Mouse (Mus musculus) lung, postnatal 25 days (tissue): ENCODE measurements at regions not wholly inside any gene's neighbourhood (a gene's known extent, or its start where the extent isn't known, plus 50 kb on each side); places are given as distances from the start of the nearest gene placed in this dataset.

Experiments used
- DNase-seq: peaks from one replicate; pipeline ENCODE4 v3.0.0; 2022; ENCODE audit warnings: low spot score

DNA sequence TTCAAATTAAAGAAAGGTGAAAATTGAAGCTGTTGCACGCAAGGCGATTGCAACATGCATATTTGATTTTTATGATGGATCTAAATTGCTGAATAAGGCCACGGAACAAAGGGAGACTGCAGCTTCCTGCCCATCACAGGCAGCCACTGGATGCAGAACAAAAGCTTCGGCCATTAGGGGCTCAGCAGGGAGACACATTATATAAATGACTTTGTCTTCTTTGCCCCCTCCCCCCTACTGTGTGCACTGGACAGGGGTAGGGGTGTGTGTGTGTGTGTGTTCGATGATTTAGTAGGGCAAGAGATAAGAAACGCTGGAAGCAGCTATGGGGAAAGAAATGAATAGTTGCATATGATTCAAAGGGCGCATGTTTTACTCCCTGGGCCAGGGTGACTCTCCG, 481.2 kb upstream of the Pmfbp1 start:
- DNase-seq, result no peak

- DNase-seq, result no peak
These were observed 480.2 kb upstream of the Pmfbp1 start for GRCm38 (mm10) chr8:109013577-109013976.

GRCm38 (mm10) chr8:109014746-109015145, 479.1 kb upstream of the Pmfbp1 start:
- peak; percentile 9 for DNase-seq

- no peak for DNase-seq
These were observed 474.3 kb upstream of the Pmfbp1 start for GRCm38 (mm10) chr8:109019565-109019964.

DNA sequence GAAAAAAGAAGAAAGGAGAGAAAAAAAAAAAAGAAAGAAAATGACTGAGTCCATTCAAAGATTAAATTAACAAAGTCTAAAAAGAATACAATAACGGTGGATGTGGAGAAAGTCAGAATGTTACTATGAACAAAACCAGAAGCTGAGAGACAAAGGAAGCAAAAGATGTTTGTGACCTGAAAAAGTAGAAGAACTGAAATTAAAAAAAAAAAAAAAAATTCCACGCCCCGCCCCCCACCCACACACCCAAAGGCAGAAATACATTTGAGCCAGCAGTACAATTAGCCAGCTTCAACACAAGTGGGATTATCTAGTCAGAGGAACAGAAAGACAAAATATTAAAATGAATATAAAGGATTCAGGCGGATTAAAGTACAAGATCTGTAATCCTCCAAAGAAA, 473.7 kb upstream of the Pmfbp1 start:
- DNase-seq, result no peak

DNA sequence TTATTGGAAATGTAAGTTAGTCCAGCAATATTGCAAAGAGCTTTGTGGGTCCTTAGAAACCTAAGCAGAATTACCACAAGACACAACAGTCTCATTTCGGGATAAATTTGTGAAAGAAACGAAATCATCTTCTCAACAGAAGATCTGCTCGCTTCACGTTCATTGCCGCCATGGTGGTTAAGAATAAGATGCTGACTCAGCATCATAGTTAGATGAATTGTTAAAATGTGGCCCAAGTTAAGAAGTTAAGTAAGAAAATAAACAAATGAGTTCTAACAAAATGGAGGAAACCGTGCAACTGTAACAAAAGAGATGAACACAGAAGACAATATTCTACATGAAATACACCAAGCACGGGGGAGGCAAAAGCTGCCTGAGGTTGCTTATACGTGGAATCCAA, 465.9 kb upstream of the Pmfbp1 start:
- no peak for DNase-seq

DNA sequence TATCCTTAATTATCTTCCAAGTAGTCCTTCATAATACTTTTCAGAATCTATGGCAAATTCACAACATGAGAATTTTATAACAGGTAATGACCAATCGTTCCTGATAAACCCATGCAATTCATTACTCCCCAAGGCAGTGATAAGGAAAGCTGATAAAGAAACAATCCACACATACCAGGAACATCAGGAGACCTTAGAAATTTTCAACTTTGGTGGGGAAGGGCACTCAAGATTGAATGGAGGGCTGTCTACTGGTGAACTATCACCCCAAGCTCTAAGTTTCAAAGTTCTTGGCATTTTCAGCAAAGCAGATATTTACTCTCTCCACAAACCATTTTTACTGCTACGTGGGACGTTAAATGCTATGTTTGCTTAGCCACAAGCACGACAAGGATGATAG, 440.2 kb upstream of the Pmfbp1 start:
- no peak for DNase-seq

DNA sequence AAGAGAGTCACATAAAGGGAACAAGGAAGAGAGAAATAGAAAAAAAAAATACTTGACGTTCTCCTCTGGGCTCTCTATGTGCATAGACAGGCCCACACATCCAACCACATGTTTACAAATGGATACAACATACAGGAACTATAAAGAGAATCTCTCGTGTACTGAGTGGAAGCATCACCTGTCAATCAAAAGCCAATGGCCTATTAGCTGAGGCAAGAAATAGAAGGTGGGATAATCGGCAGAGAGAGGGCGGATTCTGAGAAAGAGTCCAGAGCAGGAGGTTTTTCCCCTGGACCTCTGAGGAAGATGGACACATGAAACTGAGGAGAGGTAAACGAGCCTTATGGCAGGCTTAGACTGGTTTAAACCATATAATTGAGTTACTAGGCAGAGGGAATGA, 434.7 kb upstream of the Pmfbp1 start:
- DNase-seq, result no peak

- no peak for DNase-seq
These were observed 431.5 kb upstream of the Pmfbp1 start for GRCm38 (mm10) chr8:109062376-109062775.

DNA sequence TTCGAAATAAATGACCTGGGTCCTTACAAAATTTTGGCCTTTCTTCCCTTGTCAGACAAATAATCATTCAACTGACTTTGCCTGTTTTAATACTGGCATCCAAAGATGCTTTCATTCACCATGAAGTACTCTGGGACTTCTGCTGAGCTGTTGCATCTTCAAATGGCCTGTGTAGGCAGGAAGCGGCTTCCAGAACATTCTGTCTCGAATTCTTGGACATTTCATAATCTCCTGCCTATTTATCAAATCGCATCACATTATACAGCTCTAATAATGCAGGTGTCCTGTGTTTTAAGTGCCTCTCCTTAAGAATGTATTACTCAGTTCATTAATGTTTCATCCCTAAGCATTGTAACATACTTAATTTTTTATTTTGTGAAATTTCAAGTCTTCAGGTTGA, 420.1 kb upstream of the Pmfbp1 start:
- DNase-seq, result peak; percentile 16

DNA sequence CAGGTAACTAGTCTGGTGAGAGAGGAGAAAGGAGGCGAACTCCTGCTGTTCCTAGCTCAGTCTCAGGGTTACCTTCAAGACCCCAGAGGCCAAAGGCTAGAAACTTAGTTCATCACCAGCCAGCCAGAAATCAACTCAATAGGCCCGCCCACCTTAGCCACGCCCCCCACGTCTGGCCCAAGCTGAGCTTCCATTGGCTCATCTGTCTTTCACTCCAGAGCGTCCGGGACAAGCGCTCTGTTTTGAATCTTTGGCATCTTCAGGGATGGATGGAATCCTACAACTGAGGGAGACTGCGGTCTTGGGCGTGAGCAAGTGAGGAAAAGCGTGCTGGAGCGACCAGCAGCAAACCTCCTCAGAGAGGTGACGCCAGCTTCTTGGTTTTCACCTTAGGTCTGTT, 418.8 kb upstream of the Pmfbp1 start:
- peak; percentile 7 for DNase-seq

GRCm38 (mm10) chr8:109079223-109079622, 414.6 kb upstream of the Pmfbp1 start:
- no peak for DNase-seq

DNA sequence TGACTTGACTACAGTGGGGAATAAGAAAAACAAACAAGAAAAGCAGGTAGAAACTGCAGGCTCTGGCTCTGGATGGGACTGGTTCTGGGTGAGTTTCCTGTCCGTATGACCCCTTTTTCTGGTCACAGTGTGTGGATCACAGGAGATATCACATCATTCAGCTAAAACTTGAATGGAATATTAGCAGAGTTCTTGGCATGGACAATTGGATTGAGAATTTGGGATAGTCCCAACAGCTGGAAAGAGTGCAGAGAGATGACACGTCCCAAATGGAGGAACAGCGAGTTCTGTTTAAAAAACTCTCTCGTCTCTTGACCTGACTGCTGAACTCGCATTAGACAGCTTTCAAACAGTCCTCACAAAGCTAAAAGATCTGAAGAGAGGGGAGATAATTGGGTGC, 412.5 kb upstream of the Pmfbp1 start:
- DNase-seq, result peak; percentile 71

DNA sequence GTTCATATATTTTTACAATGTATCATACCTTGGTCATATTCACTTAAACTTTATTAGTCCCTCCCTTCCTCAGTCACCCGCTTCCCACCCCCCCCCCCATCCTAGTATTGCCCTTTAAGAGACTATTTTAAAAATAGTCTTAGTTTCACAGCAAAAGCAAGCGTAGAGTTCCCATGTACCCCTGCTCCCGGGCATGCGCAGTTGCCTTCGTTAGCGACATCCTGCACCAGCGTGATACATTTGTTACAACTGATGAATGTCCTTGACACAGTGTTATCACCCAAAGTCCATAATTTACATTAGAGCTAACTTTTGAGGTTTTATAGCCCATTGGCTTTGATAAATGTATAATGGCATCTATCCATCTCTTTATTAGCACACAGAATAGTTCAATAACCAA, 408.7 kb upstream of the Pmfbp1 start:
- no peak for DNase-seq

DNA sequence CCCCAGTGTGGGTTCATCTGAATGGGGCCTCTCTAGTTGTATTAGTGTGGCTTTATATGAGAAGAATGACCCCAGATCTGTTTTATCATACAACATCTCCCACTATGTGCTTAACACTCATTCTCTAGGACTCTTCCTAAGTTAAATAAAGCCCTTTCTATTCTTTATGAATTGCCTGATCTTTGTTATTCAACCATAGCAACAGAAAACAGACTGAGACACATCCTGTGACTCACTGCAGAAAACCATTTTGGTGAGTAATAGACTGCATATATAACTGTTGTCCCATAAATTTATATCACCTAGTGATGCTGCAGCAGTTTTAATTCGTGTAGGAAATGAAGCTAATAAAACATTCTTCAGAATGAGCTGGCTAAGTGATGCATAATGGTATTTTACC, 406.0 kb upstream of the Pmfbp1 start:
- DNase-seq, result no peak

DNA sequence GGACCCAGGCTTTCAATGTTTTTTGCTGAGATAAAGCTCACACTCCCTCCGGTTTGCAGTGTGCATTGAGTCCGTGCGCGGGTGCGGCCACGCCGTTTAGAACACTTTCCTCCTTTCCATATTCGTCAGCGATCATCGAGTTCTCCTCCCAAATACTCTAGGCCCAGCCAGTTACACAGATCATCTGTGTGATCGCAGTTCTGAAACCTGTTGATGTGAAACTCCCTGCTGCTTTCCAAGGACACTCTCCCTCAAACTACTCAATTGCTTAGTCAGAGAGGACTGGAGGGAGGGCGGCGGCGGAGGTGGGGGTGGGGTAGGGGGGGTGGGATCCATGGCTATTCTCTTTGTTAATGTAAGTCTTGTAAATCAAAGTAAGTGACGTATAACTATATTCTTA, 394.2 kb upstream of the Pmfbp1 start:
- DNase-seq, result no peak

GRCm38 (mm10) chr8:109101416-109101815, 392.4 kb upstream of the Pmfbp1 start:
- no peak for DNase-seq

DNA sequence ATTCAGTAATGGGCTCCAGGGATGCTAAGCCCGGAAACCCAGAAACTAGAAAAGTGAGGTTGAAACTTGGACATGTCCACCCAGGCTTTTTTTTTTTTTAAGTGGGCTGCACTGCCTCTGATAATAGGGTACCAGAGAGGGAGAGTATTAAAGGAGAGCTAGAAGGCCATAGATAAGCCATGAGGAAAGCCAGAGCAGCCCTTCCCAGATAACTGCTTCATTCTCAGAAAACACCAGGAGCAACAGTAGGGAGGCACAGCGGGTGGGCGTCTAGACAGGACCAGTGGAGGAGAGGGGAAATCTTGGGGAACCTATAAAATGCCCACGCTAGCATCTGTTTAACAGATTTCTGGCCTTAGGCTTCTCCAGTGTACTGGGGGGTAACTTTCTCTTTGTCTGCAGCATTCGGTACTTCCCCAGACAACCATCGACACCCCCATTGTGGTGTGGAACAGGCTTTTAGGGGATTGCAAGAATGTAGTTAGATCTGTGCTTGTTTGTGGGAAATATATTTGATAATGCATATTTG, 389.0 kb upstream of the Pmfbp1 start:
- DNase-seq, result no peak

GRCm38 (mm10) chr8:109105693-109106092, 388.1 kb upstream of the Pmfbp1 start:
- DNase-seq, result peak; percentile 4

DNA sequence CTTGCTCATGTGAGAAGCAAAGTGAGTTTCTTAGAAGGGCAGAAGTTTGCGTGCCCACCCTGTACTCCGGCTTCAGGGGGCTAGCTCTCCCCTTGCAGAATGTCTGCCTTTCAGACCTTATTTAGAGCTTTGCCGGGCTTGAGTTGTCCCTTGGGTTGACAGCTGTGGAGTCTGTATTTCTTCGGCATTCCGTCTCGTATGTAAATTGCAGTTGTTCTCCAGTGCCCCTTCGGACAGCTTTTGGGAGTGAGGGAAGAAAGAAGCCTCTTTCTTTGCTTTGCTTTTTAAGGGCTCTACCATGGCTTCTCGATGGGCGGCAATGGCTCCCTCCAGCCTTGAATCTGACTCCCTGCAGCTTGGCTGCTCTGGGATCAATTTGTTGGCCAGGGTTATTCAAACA, 386.9 kb upstream of the Pmfbp1 start:
- no peak for DNase-seq

- DNase-seq, result no peak
These were observed 386.1 kb upstream of the Pmfbp1 start for GRCm38 (mm10) chr8:109107762-109108161.

DNA sequence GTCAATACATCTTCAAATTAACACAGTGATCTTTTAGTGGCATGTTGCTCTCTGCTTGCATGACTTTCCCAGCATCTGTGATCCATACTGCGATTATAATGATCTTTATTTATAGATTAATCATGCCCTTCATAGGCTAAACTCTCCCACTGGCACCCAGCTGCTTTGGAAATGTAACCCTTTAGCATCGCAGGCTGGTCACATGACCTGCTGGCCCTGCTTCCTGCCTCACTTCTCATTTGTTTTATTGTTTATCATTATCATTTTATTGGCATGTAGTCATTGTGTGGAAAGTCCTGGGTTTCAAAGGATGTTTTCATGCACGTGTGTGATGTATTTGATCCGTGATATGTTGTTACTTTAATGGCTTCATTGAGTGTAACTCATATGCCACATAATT, 384.4 kb upstream of the Pmfbp1 start:
- no peak for DNase-seq

- no peak for DNase-seq
These were observed 372.1 kb upstream of the Pmfbp1 start for GRCm38 (mm10) chr8:109121776-109122175.

DNA sequence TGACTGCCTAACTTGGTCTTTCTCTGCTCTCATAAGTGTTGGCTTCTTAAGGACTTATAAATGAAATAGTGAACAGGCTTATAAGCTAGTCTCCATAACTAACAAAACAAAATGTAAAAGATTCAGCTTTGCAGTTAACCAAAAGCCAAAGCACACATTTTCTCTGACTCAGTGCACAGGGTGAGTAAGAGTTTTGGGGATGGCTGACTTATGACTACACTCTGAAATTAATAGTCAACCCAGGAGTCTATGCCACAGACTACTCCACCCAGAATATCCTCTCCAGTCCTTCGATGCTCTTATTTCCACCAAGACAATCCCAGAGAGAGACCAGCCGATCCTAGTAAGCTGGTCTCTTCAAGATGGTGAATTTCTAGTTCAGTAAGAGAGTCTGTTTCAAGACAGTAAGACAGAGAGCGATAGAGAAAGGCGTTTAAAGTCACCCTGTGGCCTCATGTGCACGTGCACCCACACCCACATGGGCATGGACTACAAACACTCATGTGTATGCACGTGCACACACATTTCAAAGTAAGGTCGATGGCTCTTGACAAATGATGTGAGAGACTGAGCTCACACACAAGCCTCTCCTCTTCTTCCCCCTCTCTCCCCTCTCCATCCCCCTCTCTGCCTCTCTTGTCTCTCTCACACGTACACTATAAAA, 351.2 kb upstream of the Pmfbp1 start:
- no peak for DNase-seq
